Mouse (Mus musculus) spleen, postnatal 4 days (tissue): ENCODE measurements around the gene Gm4131.

Experiments used
- DNase-seq, 2 experiments: peaks; one replicate each; pipeline ENCODE4 v3.0.0; 2022; ENCODE audit warnings: low spot score in 2 of 2

Gm4131 gene

DNA sequence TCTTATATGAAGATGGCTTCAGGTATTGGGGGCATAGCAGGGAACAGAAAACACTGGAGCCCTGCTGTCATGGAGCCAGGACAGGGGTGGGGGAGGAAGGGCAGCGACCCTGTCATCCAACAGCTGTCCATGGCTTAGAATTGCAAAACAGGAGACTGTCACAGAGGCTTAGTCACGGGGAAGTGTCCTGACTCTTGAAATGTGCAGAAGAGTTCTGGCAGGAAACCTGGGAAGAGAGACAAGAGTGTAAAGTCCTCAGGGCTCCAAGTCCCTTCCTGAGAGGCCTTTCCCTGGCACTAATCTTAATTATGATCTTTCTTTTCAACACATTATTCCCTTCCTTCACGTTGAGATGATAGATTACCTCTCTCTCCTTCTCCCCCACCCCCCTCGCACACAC, 16.6 kb downstream of the Gm4131 start:
- no peak for DNase-seq

GRCm38 (mm10) chr14:62546746-62547145, 20.0 kb downstream of the Gm4131 start:
- DNase-seq = no peak

DNA sequence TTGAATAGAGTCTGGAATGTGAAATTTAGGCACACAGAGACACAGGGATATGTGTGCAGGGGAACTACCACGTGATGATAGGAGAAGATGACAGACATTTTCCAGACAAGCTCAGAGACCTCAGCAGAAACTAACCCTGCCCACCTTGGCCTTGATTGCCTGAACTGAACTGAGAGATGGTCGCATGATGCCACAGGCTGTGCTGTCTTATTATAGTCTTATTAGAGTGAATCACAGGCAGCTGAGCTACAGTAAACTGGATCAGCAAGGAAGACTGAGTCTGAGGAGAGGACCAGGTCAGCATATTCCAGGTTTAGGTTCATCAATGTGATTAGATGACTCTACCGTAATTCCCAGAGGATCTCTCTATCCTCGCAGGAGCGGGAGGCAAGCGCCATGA, 20.4 kb downstream of the Gm4131 start:
- DNase-seq = no peak

DNA sequence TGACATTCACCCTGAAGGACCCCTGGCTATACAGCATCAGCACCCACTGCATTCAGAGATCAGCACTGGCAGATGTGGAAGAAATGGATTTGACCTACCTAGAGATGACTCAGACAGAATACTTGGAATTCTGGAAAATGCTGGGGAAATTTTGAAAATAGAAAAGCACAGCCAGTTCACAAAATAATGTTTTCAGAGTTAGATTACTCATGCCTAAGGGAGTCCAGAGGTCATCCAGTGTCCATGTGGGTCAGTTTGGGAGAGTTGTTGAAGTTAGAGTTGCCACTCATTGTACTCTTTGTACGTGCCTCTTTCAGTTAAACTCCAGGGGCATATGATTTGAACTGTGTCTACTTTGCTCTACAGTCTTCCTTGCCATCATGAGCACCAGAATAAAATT, 25.0 kb downstream of the Gm4131 start:
- DNase-seq = peak in 1 of 2 experiments; percentile 7

- no peak for DNase-seq
These were observed 26.9 kb downstream of the Gm4131 start for GRCm38 (mm10) chr14:62539834-62540233.

- peak in 1 of 2 experiments; percentile 7 for DNase-seq
These were observed 29.7 kb downstream of the Gm4131 start for GRCm38 (mm10) chr14:62536988-62537387.

DNA sequence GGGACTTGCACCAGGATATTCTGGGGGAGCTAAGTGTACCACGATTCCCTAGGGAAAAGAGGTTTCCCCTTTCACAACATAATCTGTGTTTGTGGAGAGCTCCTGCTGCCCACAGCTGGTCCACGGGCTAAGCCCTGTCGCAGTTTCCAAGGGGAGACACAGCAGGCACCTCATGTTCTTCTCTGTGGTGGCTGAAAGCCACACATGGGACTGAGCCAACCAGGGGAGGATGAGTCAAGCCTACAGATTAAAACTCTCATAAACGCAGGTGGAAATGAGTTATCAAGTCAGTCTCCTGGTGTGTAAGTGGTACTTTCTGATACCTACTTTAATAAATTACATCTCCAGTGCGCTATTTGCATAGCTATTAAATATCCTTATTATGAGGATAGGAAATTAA, 30.6 kb downstream of the Gm4131 start:
- DNase-seq = peak in 1 of 2 experiments; percentile 31

DNA sequence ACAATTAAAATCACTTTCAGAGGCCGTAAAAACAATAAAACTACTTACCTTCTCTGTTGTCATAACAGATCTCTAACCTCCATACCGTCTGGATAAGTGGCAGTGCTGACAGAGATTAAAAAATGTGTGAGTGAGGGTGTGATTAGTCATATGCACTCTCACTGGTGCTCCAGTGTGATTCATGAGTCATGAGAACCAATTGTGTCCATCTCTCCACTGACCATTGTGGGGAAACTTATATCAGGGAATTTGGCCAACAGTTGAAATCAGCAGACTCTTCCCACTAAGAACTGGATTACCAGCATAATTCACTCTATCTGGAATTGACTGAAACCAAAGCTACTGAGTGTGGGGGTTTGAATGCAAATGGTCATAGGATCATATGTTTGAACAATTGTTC, 35.8 kb downstream of the Gm4131 start:
- DNase-seq = no peak

DNA sequence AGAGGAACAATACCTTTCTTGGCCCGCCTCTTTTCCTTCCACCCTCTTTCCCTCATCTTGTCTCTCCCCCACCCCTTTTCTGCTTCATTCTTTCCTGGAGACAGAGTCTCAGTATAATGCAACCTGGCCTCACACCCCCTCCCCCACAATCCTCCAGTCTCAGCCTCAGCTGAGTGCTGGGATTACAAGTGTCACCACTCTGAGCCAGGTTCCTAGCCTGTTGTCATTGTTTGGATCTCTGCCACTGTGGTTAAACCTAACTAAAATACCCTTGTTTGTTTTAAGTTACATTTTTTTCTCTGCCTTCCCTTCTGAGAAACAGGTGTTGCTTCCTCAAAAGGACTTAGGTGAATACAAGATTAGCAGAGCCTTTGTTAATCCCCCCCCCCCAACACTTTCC, 53.9 kb downstream of the Gm4131 start:
- DNase-seq = no peak

DNA sequence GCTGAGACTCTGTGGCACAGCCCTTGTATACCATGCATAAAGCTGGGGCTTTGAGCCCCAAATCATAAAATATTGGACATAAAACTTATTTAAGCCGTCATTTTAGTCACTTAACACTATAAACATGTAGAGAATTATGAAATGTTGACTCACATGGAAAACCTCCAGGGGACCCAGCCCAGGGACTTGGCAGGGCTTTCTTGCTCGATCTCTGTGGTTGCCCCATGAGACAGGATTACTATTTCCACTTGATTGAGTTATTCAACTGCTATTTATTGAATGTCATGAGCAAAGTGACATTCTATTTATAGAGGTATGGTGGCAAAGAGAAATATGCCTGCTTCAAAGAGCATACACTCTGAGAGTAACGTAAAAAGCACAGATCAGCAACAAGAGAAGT, 57.4 kb downstream of the Gm4131 start:
- no peak for DNase-seq

DNA sequence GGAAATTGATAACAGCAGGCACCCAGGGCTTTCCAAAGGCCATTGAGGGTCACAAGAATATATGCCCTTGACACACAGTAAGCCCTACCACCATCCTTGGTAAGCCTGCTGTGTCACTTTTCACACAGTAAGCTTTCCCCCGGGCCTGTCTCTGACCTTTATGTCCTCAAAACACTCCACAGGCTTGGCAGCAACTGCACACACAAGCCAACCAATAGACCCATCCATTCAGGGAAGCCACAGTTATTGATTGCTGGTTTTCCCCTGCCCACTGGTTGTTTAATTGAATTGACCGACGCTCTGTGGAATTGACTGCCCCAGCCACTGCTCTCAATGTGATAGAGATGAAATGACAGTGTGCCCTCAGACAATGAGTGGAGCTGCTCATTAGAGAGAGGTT, 60.5 kb downstream of the Gm4131 start:
- no peak for DNase-seq

DNA sequence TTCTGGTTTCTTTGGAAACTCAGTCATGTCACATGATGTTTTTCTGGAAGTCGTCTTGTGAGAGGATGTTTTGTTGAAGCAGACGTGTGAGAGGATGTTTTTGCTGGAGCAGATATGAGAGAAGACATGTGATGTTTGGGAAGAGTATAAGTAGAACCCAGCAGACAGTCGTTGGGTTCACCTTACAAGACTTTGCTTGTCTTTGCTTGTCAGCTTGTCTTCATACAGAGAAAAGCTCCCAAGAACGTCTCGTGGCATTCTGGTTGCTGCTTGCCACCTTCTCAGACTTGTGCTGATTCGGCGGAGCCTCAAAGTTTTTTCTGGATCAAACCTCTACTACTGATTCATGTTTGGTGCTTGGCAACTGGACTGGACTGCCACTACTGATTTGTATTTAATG, 69.3 kb downstream of the Gm4131 start:
- no peak for DNase-seq

DNA sequence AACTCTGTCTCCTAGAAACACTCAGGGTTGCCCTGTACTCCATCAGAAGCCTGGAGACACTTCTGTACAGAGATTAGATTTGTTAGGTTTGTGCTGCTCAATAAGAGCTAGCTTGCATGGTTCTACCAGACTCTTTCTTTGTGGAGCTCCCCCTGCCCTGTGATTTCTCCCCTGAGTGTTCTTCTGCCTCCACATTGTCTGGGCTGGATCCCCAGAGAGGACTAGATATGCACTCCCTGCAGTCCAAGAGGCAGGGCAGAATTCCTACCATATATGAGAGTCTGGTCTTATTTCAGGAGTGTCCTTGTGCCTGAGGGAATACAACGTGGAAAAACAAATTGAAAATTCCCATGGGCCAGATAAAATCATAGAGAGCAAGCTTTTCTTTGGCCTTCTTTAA, 70.2 kb downstream of the Gm4131 start:
- DNase-seq = no peak

DNA sequence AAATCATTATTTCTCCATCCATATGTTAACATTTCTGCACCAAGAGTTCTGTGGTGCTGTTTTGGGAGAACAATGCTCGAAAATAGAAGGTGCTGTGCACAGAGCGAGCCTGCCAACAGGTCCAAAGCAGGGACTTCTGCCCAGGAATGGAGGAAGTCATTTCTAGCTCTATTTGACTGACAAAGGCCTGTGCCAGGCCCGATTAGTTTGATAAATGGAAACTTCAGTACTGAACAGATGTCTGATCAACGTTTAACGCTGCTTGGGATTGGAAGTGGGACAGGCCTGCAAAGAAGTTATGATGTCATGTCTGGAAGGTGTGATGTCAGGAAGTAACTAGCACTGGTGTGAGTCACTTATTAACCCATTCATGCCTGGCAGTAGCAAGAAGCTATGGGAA, 73.3 kb downstream of the Gm4131 start:
- DNase-seq = no peak

DNA sequence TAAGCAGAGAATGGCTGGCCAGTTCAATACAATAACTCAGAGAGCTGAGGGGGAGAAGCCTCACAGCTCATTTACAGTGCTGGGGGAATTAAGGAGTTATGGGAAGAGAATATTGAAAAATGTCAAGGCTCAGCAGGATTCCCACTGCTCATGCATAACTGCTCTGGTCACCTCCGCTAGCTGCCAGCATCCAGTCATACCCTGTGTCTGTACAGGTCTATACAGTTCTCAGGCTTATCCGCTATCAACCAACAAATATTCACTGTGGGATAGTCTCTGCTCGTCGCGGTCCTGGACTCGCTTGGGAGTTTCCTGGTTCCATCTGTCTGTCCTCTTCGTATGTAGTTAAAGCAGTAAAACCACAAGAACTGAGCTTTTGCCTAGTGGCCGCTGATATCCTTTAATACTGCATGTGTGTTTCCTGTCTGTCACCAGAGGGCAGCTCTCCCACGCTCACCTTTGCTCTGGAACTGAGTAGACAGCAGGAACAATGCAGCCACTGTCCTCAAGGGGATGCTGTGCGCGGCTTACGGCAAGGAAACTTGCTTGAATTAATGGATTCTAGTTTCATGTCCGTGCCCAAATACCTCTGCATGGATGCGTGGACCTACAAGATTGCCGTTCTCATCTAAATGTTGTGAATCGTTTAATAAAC, 74.4 kb downstream of the Gm4131 start:
- DNase-seq = peak in 1 of 2 experiments; percentile 27

- DNase-seq = no peak
These were observed 78.5 kb downstream of the Gm4131 start for GRCm38 (mm10) chr14:62488270-62488669.

DNA sequence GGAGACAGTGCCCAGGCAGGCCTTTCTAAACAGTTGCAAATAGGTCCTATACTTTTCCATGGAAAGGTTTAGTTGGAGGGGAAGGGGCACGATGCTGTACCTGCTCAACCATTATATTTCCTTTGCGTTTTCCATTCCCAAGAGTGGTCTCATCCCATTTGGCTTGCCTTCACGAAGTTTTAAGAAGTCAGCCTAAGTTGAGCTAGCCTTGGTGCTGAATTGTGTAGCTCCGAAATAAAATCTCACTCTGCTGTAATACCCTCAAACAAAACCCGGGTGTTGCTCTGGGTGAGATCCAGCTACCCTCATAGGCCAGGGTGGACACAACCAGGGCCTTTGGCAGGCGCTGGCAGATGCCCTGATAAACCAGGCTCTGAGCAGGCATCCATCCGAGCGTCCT, 85.3 kb downstream of the Gm4131 start:
- no peak for DNase-seq

GRCm38 (mm10) chr14:62479395-62479794, 87.3 kb downstream of the Gm4131 start:
- DNase-seq = no peak

- no peak for DNase-seq
These were observed 92.2 kb downstream of the Gm4131 start for GRCm38 (mm10) chr14:62474481-62474880.

GRCm38 (mm10) chr14:62472061-62472460, 94.7 kb downstream of the Gm4131 start:
- DNase-seq = no peak

DNA sequence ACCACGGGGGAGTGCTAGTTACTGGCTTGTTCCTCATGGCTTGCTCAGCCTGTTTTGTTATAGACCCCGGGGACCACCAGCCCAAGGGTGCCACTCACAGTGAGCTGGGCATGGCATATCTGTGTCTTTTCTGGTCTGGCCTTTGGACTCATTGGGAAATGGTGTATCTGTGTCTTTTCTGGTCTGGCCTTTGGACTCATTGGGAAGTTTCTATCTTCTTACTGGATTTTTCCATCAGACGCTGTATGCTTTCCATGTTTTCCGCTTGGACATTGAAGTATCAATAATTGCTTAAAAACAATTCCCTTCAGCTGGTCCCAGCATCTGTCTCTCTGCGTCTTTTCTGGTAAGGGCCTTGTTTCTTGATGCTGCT, 98.0 kb downstream of the Gm4131 start:
- DNase-seq = no peak

GRCm38 (mm10) chr14:62468119-62468752, 98.5 kb downstream of the Gm4131 start:
- no peak for DNase-seq

- DNase-seq = no peak
These were observed 101.8 kb downstream of the Gm4131 start for GRCm38 (mm10) chr14:62464966-62465365.

DNA sequence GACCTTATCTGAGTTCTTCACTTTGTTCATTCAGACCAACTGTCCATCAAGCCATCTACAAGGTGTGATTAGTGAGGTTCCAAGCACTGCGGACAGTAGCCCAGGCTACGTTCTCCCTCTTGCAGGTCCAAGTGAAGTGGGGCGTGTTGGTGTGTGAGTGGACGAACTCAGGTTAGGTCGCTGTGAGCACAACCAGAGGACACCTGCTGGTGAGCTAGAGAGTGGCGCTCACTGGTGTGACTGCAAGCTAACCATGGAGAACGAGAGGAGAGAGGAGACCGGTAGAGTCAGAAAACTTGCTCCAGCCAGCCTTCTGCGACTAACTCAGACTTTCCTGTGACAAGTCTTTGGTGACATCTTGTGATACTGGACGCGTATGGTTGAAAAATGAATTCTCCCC, 107.2 kb downstream of the Gm4131 start:
- DNase-seq = peak in 1 of 2 experiments; percentile 13
